Mouse (Mus musculus) testis, postnatal 14 days (tissue): ENCODE data around the gene Lmbr1l.
"Not testable (repeated sequence)": the region's sequence is repeated elsewhere in the genome, so short reads cannot be mapped to it uniquely, and the experiment has no call there.

Experiments
- DNase-seq: peaks from one replicate; pipeline ENCODE4 v3.0.0; 2021; ENCODE audit warnings: low spot score

Lmbr1l gene

GRCm38 (mm10) chr15:98934217-98934839, 16.3 kb upstream of the Lmbr1l start, which contains the start of gene Tuba1b:
TSS of gene Tuba1b (minus strand) at chr15:98934565.
- peak; percentile 84 for DNase-seq

GRCm38 (mm10) chr15:98933833-98934216, 15.8 kb upstream of the Lmbr1l start:
- peak; percentile 93 for DNase-seq

- DNase-seq: not testable (repeated sequence)
Observed at GRCm38 (mm10) chr15:98933004-98933671, 15.1 kb upstream of the Lmbr1l start.

GRCm38 (mm10) chr15:98930998-98931397, 13.0 kb upstream of the Lmbr1l start:
- DNase-seq: no peak

- no peak for DNase-seq
Observed at GRCm38 (mm10) chr15:98930017-98930734, 12.1 kb upstream of the Lmbr1l start.

DNA sequence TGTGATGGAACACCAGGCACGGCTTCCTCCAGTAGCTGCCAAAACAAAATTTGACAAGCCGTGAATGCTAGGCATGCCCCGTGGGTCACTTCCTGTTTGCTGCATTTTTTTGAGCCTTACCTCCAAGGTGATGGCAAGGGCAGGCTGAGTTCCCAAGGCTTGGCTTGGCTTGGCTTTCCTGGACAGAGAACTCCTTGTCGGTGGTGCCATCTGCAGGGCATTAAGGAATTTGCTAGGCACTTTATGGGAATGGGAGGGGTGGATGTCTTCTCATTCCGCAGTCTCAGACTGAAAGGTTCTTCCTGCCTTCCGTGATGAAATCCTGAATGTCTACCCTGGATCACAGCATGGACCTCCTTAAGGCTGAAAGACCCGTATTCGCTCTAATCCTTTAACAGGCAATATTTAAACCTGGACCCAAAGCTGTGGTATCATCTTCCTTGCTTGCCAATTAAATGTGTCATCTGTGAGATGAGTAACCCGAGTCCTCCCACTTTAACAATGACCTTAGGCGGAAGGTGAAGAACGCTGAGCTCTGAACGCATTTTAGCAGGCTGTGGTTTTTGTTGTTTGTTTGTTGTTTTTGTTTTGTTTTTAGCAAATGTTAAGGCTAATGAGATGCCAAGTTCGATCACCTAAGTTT, 10.7 kb upstream of the Lmbr1l start:
- DNase-seq: peak; percentile 41

- DNase-seq: no peak
Observed at GRCm38 (mm10) chr15:98927566-98927965, 9.5 kb upstream of the Lmbr1l start.

DNA sequence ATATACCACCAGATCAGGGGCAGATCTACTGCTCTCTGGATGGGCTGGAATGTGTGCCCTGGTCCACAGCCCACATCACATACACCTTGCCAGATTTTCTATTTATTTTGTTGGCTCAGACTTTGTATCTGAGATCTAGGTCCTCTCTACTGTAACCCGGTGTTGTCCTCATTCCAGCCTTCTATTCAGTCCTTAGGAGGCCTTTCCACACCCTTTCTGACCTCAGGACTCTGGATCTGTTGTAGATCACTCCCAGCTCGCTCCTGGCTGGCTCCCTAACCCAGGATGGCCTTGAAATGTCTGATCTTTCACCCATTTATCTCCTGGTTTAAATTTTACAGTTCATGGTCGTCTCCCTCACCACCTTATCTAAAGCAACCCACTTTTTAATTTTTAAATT, 6.7 kb upstream of the Lmbr1l start:
- DNase-seq: no peak

- no peak for DNase-seq
Observed at GRCm38 (mm10) chr15:98923031-98923537, 5.1 kb upstream of the Lmbr1l start.

DNA sequence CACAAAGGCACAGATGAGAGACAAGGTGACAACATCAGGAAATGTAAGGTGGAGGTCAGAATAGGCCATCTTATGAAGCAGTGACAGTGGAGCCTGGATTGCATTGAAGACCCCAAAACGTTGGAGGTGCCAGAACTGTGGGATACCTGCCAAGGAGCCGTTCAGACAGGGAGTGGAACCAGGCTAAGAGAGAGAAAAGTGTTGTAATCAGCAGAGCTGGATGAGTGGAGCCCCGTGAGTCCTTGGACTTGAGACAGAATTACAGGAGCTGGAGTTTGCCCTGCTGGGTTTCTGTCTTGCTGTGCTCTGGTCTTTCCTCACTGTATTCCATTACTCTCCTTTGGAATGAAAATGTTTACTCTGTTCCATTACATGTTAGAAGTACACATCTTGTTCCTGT, 4.5 kb upstream of the Lmbr1l start:
- no peak for DNase-seq

- peak; percentile 46 for DNase-seq
Observed at GRCm38 (mm10) chr15:98921510-98921909, 3.5 kb upstream of the Lmbr1l start.

DNA sequence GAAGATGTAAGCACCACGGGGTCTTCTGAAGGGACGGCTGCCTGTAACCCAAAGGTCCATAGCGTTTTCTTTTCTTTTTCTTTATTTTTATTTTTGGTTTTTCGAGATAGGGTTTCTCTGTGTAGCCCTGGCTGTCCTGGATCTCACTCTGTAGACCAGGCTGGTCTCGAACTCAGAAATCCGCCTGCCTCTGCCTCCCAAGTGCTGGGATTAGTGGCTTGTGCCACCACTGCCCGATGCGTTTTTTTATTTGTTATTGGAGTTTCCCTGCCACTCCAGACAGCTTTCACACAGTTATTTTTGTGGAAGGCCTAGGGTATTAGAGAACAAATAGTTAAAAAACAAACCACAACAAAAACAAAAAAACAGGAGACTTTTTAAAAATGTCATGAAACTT, 466 bp upstream of the Lmbr1l start:
- not testable (repeated sequence) for DNase-seq

DNA sequence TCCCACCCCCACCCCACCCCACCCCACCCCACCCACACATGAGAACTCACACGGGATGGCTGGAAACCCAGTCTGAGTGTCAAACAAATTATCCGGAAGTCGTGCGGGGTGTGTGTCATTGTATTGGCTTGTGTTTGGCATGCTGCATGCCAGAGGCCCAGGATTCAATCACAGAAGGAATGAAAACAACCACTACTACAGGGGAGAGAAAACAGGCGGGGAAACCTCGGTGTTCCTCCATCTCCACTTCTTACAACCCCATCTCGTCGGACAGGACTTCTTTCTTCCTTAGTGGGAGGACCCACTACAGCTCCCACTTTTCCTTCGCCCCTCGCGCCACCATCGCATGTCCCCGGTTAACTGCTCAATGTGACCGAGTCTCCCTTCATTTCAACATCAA, 940 bp downstream of the Lmbr1l start:
- no peak for DNase-seq

DNA sequence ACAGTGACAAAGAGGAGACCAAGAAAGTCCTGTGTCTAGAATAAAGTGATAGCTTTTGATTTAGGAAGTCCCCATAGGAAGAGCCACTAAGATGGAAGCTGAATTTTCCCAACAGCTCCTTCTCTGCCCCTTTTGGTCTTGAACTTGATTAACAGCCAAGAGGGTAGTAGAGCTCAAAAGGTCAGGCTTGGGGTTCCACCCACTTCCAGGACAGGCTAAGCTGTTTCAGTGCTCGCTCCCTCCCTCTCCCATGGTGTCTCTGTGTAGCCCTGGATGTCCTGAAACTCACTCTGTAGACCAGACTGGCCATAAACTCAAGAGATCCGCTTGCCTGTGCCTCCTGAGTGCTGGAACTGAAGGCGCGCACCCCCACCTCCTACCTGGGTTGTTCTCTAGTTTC, 2.0 kb downstream of the Lmbr1l start:
- DNase-seq: no peak

DNA sequence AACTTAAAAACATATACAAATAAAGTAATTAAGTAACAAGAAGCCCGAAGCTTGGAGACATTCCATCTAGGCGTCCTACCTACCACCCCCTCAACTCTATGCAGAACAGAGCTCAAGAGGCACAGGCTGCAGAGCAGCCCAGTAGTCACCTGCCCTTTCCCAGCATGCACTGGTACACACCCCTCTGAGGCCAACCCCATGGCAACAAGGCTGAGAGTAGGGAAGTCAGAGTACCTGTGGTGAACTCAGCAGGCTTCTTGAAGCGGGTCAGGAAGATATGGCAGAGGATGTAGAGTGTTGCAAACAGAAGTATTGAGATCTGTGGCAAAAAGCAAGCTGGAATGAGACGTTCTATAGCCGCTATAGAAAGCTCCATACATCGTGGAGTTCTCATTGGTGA, 3.1 kb downstream of the Lmbr1l start:
- DNase-seq: no peak

DNA sequence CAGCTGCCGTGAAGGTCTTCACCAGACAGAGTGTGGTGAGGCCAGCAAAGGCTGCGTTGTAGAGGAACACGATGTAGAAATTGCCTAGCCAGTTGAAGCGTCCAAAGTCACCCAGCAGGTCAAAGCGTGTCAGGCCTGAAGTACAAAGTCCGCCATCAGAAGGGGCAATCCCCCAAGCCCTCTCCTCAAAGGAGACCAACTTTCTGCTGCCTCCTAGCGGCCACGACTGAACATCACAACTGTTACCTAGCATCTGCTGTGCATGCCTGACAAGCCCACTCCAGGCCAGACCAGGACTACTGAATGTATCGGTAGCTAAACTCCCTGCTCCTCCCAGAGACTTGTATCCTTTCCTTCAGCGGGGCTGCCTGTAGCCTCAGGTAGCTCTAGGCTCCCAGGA, 13.3 kb downstream of the Lmbr1l start:
- no peak for DNase-seq

- DNase-seq: no peak
Observed at GRCm38 (mm10) chr15:98902600-98902999, 15.4 kb downstream of the Lmbr1l start.

DNA sequence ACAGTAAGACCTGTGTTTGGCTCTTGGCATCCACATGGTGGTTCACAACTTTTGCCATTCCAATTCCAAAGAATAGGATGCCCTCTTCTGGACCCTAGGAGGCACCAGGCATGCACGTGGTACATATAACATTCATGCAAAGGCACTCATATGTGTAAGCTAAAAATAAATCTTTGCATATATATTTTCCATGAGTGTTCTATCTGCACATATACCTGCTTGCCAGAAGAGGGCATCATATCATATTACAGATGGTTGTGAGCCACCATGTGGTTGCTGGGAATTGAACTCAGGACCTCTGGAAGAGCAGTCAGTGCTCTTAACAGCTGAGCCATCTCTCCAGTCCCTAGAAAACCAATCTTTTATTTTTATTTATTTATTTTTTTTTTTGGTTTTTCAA, 16.5 kb downstream of the Lmbr1l start:
- DNase-seq: no peak

DNA sequence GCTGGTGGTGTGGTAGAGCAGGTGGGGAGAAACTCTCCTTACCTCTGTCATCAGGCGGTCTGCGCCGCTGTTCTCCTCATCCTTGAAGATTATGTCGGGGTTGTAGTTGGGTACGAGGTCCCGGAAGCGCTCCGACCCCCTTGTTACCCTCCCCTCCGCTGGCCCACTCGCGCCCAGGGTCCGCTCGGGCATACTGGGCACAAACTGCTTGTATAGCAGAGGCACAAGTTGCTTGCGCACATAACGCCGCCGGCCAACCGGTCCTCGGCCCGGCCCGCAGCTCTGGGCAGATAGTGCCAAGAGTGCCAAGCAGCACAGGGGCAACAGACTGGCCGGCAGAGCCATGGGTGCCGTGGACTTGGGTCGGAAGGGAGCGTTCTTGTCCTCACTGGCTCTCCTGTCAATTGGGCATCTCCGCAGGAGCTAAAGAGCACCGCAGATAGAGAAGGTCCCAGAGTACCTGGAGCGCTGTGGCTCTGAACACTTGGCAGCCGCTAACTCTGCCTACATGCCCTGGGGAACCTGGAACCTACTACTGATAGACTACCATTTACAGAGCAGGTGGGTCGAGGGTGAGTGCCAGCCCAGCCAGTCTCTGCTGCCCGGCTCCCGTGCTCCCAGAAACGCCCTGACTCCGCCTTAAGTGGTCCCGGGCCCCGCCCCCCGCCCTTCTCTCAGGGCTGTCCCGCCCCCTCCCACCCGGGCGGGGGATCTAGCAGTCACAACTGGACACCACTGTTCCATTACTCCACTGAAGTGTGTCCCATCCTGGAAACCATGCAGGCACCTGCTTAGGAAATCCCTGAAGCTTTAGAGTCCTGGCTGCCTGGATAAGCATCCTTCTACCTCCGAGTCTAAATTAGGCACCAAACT, 19.9 kb downstream of the Lmbr1l start, which contains the start of gene Dhh:
TSS of gene Dhh (minus strand) at position 613 of the 873 bp plus-strand sequence.
- no peak for DNase-seq

GRCm38 (mm10) chr15:98897495-98897894, 20.5 kb downstream of the Lmbr1l start:
- DNase-seq: no peak
